Mouse (Mus musculus): ENCODE data around the gene Ly6g6f. TPM values are rescaled to one million over a fixed set of nuclear protein-coding genes. Genes with fewer than 3 reads are reported as not detected.
A peak's percentile ranks its signal among the peaks of the same experiment; 100 is the strongest.
"Not testable (repeated sequence)": the region's sequence is repeated elsewhere in the genome, so short reads cannot be mapped to it uniquely, and the experiment has no call there.

Ly6g6f gene
- polyA plus RNA-seq, 1 experiment, result not detected

GRCm38 (mm10) chr17:35048149-35048931 lies 37.1 kb downstream of the Ly6g6f start:
- H3K4me1 ChIP-seq (ENCODE audit: control insufficient read depth, insufficient read depth, low read length), result peaks cover 19% of the 10 kb centered on the region
- TF ChIP-seq CTCF (IDR thresholded peaks at IDR 0.05; ENCODE audit: borderline replicate concordance, insufficient read depth, low read length), result no peak
- 0 out of 2 replicates have a peak, but pooled peaks have one; percentile 37 for TF ChIP-seq POLR2A (IDR thresholded peaks at IDR 0.05; ENCODE audit: low read depth, low read length)
- H3K27ac ChIP-seq (ENCODE audit: insufficient read depth, low read length), result peak overlapping the region; percentile 86
- no peak overlapping the region for H3K4me3 ChIP-seq (ENCODE audit: insufficient read depth, low read length)

- Histone ChIP-seq H3K27ac (ENCODE audit: insufficient read depth, low read length) (peak overlapping the region; percentile 86), H3K4me3 (ENCODE audit: insufficient read depth, low read length) (no peak overlapping the region), H3K4me1 (ENCODE audit: control insufficient read depth, insufficient read depth, low read length) (peaks cover 20% of the 10 kb centered on the region)
- TF ChIP-seq CTCF (IDR thresholded peaks at IDR 0.05; ENCODE audit: borderline replicate concordance, insufficient read depth, low read length) (no peak), POLR2A (IDR thresholded peaks at IDR 0.05; ENCODE audit: low read depth, low read length) (no peak)
These were observed 37.7 kb downstream of the Ly6g6f start for GRCm38 (mm10) chr17:35047688-35048087.

GRCm38 (mm10) chr17:35046681-35047455 lies 38.5 kb downstream of the Ly6g6f start, which contains the start of gene Msh5:
TSS of gene Msh5 (minus strand) at chr17:35046745.
- TF ChIP-seq POLR2A (IDR thresholded peaks at IDR 0.05; ENCODE audit: low read depth, low read length) (no peak; the same call in 1 of the 2 replicates), CTCF (IDR thresholded peaks at IDR 0.05; ENCODE audit: borderline replicate concordance, insufficient read depth, low read length) (no peak)
- H3K4me3 ChIP-seq (ENCODE audit: insufficient read depth, low read length), result peak within 1 kb of the TSS; percentile 39
- peak within 1 kb of the TSS; percentile 86 for H3K27ac ChIP-seq (ENCODE audit: insufficient read depth, low read length)
- peaks cover 17% of the 10 kb centered on the region for H3K4me1 ChIP-seq (ENCODE audit: control insufficient read depth, insufficient read depth, low read length)

GRCm38 (mm10) chr17:35045807-35046680 lies 39.4 kb downstream of the Ly6g6f start:
- H3K4me1 ChIP-seq (ENCODE audit: control insufficient read depth, insufficient read depth, low read length), result peaks cover 17% of the 10 kb centered on the region
- TF ChIP-seq POLR2A (IDR thresholded peaks at IDR 0.05; ENCODE audit: low read depth, low read length) (peak; percentile 80), CTCF (IDR thresholded peaks at IDR 0.05; ENCODE audit: borderline replicate concordance, insufficient read depth, low read length) (no peak)
- H3K27ac ChIP-seq (ENCODE audit: insufficient read depth, low read length), result peak overlapping the region; percentile 85
- H3K4me3 ChIP-seq (ENCODE audit: insufficient read depth, low read length), result peak overlapping the region; percentile 39

GRCm38 (mm10) chr17:35044904-35045806 lies 40.3 kb downstream of the Ly6g6f start:
- peaks cover 18% of the 10 kb centered on the region for H3K4me1 ChIP-seq (ENCODE audit: control insufficient read depth, insufficient read depth, low read length)
- H3K27ac ChIP-seq (ENCODE audit: insufficient read depth, low read length), result peak overlapping the region; percentile 85
- no peak for TF ChIP-seq POLR2A (IDR thresholded peaks at IDR 0.05; ENCODE audit: low read depth, low read length)
- TF ChIP-seq CTCF (IDR thresholded peaks at IDR 0.05; ENCODE audit: borderline replicate concordance, insufficient read depth, low read length), result no peak
- H3K4me3 ChIP-seq (ENCODE audit: insufficient read depth, low read length), result no peak overlapping the region

DNA sequence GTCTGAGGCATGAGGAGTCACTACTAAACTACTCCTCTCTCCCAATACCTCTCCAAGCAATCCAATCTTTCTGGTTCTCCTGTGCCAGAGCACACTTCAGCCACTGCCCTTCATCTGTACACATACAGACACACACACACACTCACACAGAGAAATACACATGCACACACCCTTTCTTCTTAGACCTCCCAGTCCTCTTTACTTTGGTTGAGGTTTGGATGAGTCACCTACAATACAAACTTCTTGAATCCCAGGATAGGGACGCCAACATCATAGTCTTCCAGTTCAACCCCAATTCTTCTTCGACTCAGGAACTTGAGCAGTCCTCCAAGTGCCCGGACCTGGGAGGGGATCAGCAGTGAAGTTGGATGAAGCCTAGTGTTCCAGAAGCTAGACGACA lies 41.6 kb downstream of the Ly6g6f start:
- H3K27ac ChIP-seq (ENCODE audit: insufficient read depth, low read length), result peak overlapping the region; percentile 85; the same call in 1 of the 2 replicates
- H3K4me3 ChIP-seq (ENCODE audit: insufficient read depth, low read length), result no peak overlapping the region
- no peak for TF ChIP-seq POLR2A (IDR thresholded peaks at IDR 0.05; ENCODE audit: low read depth, low read length)
- no peak for TF ChIP-seq CTCF (IDR thresholded peaks at IDR 0.05; ENCODE audit: borderline replicate concordance, insufficient read depth, low read length)
- H3K4me1 ChIP-seq (ENCODE audit: control insufficient read depth, insufficient read depth, low read length), result peaks cover 27% of the 10 kb centered on the region

GRCm38 (mm10) chr17:35039121-35039873 lies 46.1 kb downstream of the Ly6g6f start:
- Histone ChIP-seq H3K27ac (ENCODE audit: insufficient read depth, low read length) (peak overlapping the region; percentile 75), H3K4me1 (ENCODE audit: control insufficient read depth, insufficient read depth, low read length) (peaks cover 17% of the 10 kb centered on the region), H3K4me3 (ENCODE audit: insufficient read depth, low read length) (no peak overlapping the region)
- TF ChIP-seq POLR2A (IDR thresholded peaks at IDR 0.05; ENCODE audit: low read depth, low read length) (peak; percentile 28; the same call in 1 of the 2 replicates), CTCF (IDR thresholded peaks at IDR 0.05; ENCODE audit: borderline replicate concordance, insufficient read depth, low read length) (no peak)

GRCm38 (mm10) chr17:35034896-35035295 lies 50.5 kb downstream of the Ly6g6f start:
- no peak overlapping the region for H3K27ac ChIP-seq (ENCODE audit: insufficient read depth, low read length)
- TF ChIP-seq POLR2A (IDR thresholded peaks at IDR 0.05; ENCODE audit: low read depth, low read length) (no peak), CTCF (IDR thresholded peaks at IDR 0.05; ENCODE audit: borderline replicate concordance, insufficient read depth, low read length) (no peak)
- no peak overlapping the region for H3K4me3 ChIP-seq (ENCODE audit: insufficient read depth, low read length)
- H3K4me1 ChIP-seq (ENCODE audit: control insufficient read depth, insufficient read depth, low read length), result peaks cover 6% of the 10 kb centered on the region

- not testable (repeated sequence) for H3K4me1 ChIP-seq (ENCODE audit: control insufficient read depth, insufficient read depth, low read length); H3K27ac ChIP-seq (ENCODE audit: insufficient read depth, low read length); H3K4me3 ChIP-seq (ENCODE audit: insufficient read depth, low read length)
These were observed 51.7 kb downstream of the Ly6g6f start for GRCm38 (mm10) chr17:35033703-35034102.
